Mouse (Mus musculus): ENCODE results near the gene Fscn1. TPM values are rescaled to one million over a fixed set of nuclear protein-coding genes. Genes with fewer than 3 reads are reported as not detected.

Gene Fscn1
- polyA plus RNA-seq, 1 experiment from 2014 or later, result 29.5 TPM

- DNase-seq, result no peak
- H3K27me3 ChIP-seq, result no peaks in the 10 kb centered on the region
- H3K27ac ChIP-seq, result no peak overlapping the region
- ATAC-seq (ENCODE audit: low read depth), result no peak
- 90% methylated on average over 11 of the region's 11 CpGs for WGBS (ENCODE audit: insufficient replicate concordance)
- H3K9me3 ChIP-seq (replicated peaks), result no peaks in the 10 kb centered on the region
- H3K36me3 ChIP-seq, result peaks cover 53% of the 10 kb centered on the region
- no peak overlapping the region for H3K4me2 ChIP-seq
- H3K9ac ChIP-seq, result no peak overlapping the region
- no peaks in the 10 kb centered on the region for H3K4me1 ChIP-seq (replicated peaks)
- H3K4me3 ChIP-seq (replicated peaks), result no peak overlapping the region
These were observed 49.2 kb downstream of the Fscn1 start for GRCm38 (mm10) chr5:143009383-143009782.

GRCm38 (mm10) chr5:143017401-143017800, 57.3 kb downstream of the Fscn1 start:
- H3K27ac ChIP-seq, result peak overlapping the region; percentile 3; the same call in 1 of the 2 replicates

More at GRCm38 (mm10) chr5:143017401-143017800, 57.3 kb downstream of the Fscn1 start:
- DNase-seq, result no peak
- Histone ChIP-seq H3K4me2 (no peak overlapping the region), H3K36me3 (peaks cover 71% of the 10 kb centered on the region), H3K4me1 (replicated peaks) (no peaks in the 10 kb centered on the region; the same call in 1 of the 2 replicates), H3K27me3 (no peaks in the 10 kb centered on the region), H3K9ac (no peak overlapping the region), H3K9me3 (replicated peaks) (no peaks in the 10 kb centered on the region), H3K4me3 (replicated peaks) (no peak overlapping the region)
- WGBS (ENCODE audit: insufficient replicate concordance), result 55% methylated on average over 5 of the region's 5 CpGs
- ATAC-seq (ENCODE audit: low read depth), result no peak

Other genes starting within 250 kb of the Fscn1 start
- gene Tnrc18, start 142.7 kb upstream of the Fscn1 start, polyA plus RNA-seq (2015; fragmentation: Nextera tagmentation; extraction: Ambion mirVana), result 2.4 and 2.5 TPM in 2 replicates
- 3.7 and 4.2 TPM in 2 replicates for gene Fbxl18, start 64.9 kb upstream of the Fscn1 start, polyA plus RNA-seq (2015; fragmentation: Nextera tagmentation; extraction: Ambion mirVana)
- 8,250 and 9,425 TPM in 2 replicates for gene Actb, start 53.6 kb upstream of the Fscn1 start, polyA plus RNA-seq (2015; fragmentation: Nextera tagmentation; extraction: Ambion mirVana)
- gene Rnf216, start 152.7 kb downstream of the Fscn1 start, polyA plus RNA-seq (2015; fragmentation: Nextera tagmentation; extraction: Ambion mirVana), result 14.4 and 19.8 TPM in 2 replicates
- not detected in 2 replicates for gene Olfr718-ps1, start 187.2 kb downstream of the Fscn1 start, polyA plus RNA-seq (2015; fragmentation: Nextera tagmentation; extraction: Ambion mirVana)
- gene Rbak, start 220.4 kb downstream of the Fscn1 start, polyA plus RNA-seq (2015; fragmentation: Nextera tagmentation; extraction: Ambion mirVana), result 1.7 and 1.8 TPM in 2 replicates
- gene Spdye4b, start 220.7 kb downstream of the Fscn1 start, polyA plus RNA-seq (2015; fragmentation: Nextera tagmentation; extraction: Ambion mirVana), result not detected in 2 replicates